Mouse (Mus musculus) urinary bladder, postnatal 0 days (tissue): Measurements from ENCODE around the gene Rbl1. TPM values are rescaled to one million over a fixed set of nuclear protein-coding genes. Genes with fewer than 3 reads are reported as not detected.

ENCODE experiments used
- polyA plus RNA-seq: library from polyadenylated mRNA; unstranded; fragments of >200 nt; fragmentation: Nextera tagmentation; extraction: Ambion mirVana; gene quantifications from 2 replicates; pipeline ENCODE4 v1.2.1, GENCODE M21; 2015

Rbl1 gene
- 9.2 and 13.2 TPM in 2 replicates for polyA plus RNA-seq

GRCm38 (mm10) chr2:157204366-157205218, at the start of gene Rbl1:
Rbl1 (minus strand) TSS chr2:157204534.

GRCm38 (mm10) chr2:157135014-157135413, 69.3 kb downstream of the Rbl1 start, which contains the start of gene Samhd1:
Samhd1 (minus strand) TSS chr2:157135265.

Other genes with a start within 250 kb of the Rbl1 start
- gene Ndrg3, start 212.5 kb downstream of the Rbl1 start, polyA plus RNA-seq = 20.1 and 20.9 TPM in 2 replicates
- 11.0 and 13.2 TPM in 2 replicates for gene Dsn1, start 197.4 kb downstream of the Rbl1 start, polyA plus RNA-seq
- gene Soga1, start 125.3 kb downstream of the Rbl1 start, polyA plus RNA-seq = 2.3 and 2.4 TPM in 2 replicates
- not detected in 2 replicates for gene Tldc2, start 117.5 kb downstream of the Rbl1 start, polyA plus RNA-seq
- 20.3 and 22.1 TPM in 2 replicates for gene Samhd1, start 69.3 kb downstream of the Rbl1 start, polyA plus RNA-seq
- gene Rpn2, start 74.5 kb upstream of the Rbl1 start, polyA plus RNA-seq = 160 and 166 TPM in 2 replicates
- gene Mroh8, start 75.0 kb upstream of the Rbl1 start, polyA plus RNA-seq = 0.19 and 0.30 TPM in 2 replicates
- gene Ghrh, start 143.0 kb upstream of the Rbl1 start, polyA plus RNA-seq = not detected in 2 replicates
- 107 and 113 TPM in 2 replicates for gene Manbal, start 163.1 kb upstream of the Rbl1 start, polyA plus RNA-seq
- gene Src, start 213.9 kb upstream of the Rbl1 start, polyA plus RNA-seq = 17.9 and 19.5 TPM in 2 replicates